Mouse (Mus musculus) heart, adult 11 months (tissue): ENCODE results near the gene Cyp2d9.
A peak's percentile ranks its signal among the peaks of the same experiment; 100 is the strongest.
"Not testable (repeated sequence)": the region's sequence is repeated elsewhere in the genome, so short reads cannot be mapped to it uniquely, and the experiment has no call there.

ENCODE experiments used
- DNase-seq: peaks from one replicate; pipeline ENCODE4 v3.0.0; 2022

Gene Cyp2d9

DNA sequence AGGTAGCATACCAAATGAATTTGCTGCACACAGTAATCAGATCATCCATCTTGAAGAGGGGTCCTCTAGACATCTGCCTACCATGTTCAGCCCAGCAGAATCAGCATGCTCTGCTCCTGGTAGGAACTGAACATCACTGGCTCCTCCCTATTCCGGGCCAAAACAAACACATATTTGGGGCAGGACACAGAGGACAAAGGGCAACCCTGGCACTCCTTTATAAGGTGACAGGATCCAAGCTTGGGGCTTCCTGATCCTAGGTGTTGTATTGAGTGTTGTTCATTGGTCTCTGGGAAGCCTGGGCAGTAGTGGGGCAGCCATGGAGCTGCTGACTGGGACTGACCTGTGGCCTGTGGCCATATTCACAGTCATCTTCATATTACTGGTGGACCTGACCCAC is 18.9 kb downstream of the Cyp2d9 start:
- DNase-seq, result peak; percentile 15

DNA sequence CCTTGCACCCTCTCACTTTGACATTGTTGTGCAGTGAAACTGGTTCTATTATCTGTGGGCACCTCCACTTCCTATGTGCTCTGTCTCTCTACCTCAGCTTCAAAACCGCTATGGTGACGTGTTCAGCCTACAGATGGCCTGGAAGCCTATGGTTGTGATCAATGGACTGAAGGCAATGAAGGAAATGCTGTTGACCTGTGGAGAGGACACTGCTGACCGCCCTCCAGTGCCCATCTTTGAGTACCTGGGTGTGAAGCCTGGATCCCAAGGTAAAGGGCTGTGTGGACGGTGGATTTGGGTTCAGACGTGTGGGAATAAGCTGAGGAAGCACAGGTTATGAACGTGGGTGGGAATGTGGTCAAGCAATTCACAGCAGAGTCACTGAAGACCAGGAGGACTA is 20.3 kb downstream of the Cyp2d9 start:
- peak; percentile 66 for DNase-seq

DNA sequence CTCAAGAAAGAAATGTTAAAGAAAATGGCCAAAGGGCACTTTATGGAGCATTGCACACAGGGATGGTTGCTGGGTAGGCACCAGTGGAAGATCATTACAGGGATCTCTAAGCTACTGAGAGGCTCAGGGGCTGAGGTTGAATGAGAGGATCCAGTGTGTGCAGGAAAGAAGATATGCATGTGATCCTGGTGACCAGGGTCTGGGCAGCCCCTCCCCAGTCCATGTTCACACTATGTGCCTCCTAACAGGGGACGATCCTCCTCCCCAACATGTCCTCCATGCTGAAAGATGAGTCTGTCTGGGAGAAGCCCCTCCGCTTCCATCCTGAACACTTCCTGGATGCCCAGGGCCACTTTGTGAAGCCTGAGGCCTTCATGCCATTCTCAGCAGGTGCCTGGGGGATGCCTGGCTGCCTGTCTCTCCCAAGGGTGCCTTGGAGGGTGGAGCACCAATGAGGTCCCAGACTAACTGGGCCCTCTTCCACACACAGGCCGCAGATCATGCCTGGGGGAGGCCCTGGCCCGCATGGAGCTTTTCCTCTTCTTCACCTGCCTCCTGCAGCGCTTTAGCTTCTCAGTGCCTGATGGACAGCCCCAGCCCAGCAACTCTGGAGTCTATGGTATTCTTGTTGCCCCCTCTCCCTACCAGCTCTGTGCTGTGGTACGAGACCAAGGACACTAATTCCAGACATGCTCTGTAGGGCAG is 23.0 kb downstream of the Cyp2d9 start:
- DNase-seq, result peak; percentile 73

DNA sequence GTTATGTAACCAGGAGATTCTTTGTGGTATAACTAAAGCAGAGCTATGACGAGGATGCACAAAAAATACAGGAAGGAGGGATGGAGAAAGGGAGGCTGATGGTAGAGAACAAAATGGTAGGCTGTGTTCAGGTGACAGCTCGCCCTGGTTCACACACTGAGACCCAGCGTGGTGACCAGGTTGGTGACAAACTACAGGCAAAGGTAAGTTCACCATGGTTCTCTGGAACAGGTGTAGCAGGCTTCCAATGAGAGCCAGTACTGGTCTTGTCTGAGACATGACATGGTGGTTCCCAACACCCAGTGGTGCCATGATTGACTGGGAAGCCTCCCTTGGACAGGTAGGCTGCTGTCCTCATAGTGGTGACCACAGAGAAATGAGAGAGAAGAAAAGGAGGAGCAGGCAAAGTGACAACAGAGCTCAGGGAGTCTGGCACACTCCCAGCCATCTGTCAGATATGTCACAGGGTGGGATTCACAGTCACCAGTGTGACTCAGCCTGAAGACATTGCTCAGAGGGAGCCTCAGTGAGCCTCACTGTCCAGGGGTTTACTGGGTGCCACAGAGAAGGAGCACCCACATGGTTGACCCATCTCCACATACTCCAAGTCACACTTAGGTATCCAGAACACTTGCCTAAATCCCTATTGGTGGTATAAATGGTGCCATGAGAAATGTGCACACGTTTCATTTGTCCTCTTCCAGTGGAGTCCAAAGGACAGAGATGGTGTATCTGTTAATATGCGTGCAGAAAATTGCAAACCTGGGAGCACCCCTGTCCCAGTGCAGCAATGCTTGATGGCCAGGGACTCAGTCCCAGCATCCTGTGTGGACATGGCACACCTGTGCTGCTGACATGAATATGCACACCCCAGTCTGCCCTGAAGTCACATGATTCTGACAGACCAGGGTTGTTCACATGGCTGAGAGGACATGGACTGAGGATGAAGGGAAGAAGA is 24.1 kb downstream of the Cyp2d9 start:
- peak; percentile 66 for DNase-seq

DNA sequence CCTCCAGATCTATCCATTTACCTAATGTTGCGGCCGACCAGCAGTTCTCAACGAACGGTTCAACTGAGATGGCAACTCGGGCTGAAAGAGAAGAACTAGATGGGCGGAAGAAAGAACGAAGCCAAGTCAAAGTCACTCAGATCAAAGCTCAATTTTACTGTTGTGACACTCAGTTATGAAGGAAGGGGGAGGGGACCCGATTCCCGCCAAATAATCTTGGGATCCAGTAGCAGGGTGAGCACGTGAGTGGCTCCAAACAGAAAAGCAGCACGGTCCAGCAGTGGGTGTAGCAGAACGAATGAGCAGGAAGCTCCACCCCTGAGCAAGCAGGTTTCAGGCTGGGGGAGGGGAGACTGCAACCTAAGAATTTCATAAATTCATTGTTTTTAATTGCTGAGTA is 26.0 kb downstream of the Cyp2d9 start:
- DNase-seq, result peak; percentile 82

DNA sequence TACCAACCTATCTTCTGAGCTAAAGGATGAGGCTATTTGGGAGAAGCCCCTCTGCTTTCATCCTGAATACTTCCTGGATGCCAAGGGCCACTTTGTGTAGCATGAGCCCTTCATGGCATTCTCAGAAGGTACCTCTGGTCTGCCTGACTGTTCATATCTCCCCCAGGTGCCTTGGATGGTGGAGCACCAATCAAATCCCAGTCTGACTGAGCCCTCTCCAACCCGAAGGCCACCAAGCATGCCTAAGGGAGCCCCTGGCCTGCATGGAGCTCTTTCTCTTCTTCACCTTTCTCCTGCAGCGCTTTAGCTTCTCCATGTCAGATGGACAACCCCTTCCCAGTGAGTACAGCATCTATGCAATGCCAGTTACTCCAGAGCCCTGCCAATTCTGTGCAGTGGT is 31.5 kb downstream of the Cyp2d9 start:
- DNase-seq, result peak; percentile 59

DNA sequence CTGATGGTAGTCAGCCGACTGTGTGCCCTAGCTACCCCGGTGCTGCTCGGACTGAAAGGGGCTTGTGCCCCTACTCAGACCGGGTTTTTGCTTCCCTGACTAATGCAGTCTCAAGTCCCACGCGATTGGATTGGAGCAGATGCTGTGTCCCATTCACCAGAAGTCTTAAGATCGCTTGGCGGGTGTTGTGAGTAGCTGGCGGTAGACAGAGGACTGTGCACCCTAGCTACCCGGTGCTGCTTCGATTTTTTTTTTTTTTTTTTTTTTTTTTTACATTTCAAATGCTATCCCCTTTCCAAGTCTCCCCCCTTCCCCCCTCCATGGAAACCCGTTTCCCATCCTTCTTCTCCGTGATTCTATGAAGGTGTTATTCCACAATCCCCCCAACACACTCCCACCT is 61.0 kb downstream of the Cyp2d9 start:
- DNase-seq, result not testable (repeated sequence)
